Mouse (Mus musculus) monocyte, adult 5-6 weeks (primary cell): Measurements from ENCODE around the gene Chuk. TPM values are rescaled to one million over a fixed set of nuclear protein-coding genes. Genes with fewer than 3 reads are reported as not detected.
"Not testable (repeated sequence)": the region's sequence is repeated elsewhere in the genome, so short reads cannot be mapped to it uniquely, and the experiment has no call there.

Experiments used
- ATAC-seq: fragments of 153-309, 156-312 bp; replicated peaks from 2 replicates; pipeline ENCODE4 v1.8.0; 2017; ENCODE audit warnings: mild to moderate bottlenecking; ENCODE audit not compliant: low TSS enrichment, insufficient number of reproducible peaks, severe bottlenecking, poor library complexity, low FRiP score
- total RNA-seq: library from RNA; stranded (forward); fragments of 200-1000, 200-491, 200-594 nt; gene quantifications from 3 replicates; pipeline ENCODE4 v1.2.3, GENCODE M21; 2017

Chuk gene
- total RNA-seq: 156 to 180 TPM (median 161 TPM) in 3 replicates

DNA sequence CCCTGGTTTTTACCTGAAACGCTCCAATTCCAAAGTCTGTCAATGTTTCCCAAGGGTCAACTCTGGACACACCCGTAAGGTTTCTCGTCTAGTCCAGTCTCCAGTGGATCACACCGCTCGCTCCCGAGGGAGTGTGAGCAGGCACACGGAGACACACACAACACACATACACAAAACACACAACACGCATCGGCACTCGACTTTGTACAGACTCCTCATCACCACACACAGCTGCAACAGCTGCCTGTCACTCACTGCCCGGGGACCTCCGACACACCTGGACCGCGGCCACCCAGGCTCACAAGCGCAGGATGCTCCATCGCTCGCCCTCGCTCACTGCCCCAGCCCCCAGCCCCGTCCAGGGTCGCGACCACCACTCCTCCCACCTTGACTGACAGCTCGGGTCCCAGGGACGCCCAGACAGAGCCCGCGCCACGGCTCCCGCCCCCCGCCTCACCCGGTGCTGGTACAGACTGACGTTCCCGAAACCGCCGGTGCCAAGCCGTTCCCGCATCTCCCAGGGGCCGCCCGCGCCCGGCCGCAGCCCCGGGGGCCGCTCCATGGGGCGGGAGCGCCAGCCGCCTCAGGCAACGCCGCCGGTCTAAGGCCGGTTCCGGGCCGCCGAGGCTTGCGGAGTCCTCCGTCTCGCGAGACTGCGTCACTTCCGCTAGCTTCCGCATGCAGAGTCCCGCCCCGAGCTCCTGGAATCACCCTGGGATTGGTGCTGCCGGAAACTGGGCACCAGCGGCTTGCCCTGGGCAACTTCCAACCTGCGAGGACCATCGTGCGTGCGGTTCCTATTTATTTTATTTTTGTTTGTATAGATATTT is at the start of gene Chuk:
Gene Chuk (minus strand): TSS at position 650 of the 830 bp plus-strand sequence.
- ATAC-seq: peak; percentile 96

DNA sequence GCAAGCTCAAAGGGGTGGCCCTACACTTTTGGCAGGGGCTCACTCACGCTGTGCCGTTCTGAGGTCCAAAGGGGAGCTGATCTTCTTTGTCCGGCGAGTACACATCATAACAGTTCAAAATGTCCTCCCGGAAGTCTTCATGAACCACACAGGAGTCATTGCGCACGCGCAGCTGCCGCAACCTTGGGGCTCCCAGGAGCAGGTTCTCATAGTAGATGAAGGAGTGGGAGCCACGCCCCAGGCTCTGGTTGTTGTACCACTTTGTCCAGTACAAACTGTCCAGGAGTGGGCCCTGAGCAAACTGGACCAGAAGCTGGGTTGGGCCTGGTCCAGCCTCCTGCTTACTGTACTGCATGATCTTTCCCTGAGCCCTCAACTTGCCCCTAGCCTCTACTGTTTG is 49.7 kb upstream of the Chuk start:
- no peak for ATAC-seq

DNA sequence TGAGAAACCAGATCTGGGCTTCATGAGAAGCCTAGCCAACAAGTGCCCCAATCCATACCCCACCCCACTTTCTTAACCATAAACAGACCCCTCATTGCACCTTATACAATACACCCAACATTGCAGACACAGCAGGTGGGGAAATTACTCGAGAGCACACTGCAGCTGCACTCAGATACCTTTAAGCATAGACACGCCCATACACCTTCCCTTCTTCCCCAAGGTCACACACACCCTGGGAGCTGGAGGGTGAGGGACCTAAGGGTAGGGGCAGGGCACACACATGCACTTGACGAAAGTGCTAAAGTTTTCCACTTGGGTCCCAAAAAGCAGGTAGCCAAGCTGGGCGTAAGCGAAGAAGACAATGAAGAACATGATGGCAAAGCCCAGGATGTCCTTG is 46.5 kb upstream of the Chuk start:
- ATAC-seq: no peak

DNA sequence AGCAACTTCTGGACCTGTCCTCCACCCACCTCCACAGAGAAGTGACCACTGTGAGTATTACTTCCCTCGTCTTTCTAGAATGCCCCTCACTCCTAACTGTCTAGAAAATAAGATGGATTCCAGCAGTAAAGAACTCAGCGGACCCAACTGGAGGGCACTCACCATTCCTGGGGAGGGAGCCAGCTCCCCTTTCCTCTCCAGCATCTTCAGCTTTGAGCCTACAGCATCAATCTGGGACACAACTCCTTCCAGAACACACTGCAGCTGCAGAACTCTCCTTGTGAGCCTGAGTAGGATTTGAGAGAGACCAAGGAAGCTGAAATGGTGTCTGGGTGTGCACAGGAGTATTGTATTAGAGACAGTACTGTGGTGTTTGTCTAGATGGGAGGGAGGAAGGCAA is 41.7 kb upstream of the Chuk start:
- ATAC-seq: no peak

DNA sequence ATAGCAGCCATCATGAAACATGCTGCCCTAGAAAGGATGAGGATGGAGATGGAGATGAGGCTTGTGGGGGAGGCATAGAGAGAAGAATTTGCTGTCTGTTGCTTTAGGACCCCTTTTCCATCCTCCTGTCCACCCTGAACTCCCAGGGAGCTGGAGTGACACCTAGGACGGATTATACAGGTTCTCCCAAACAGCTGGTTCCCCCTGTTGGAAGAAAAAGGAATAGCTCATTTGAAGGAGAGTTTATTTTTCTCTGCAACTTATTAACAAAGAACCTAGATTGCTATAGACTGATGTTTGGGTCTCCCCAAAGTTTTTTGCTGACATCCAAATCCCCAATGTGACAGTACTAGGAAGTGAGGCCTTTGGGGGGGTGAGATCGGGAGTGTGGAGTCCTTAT is 41.1 kb upstream of the Chuk start:
- no peak for ATAC-seq

DNA sequence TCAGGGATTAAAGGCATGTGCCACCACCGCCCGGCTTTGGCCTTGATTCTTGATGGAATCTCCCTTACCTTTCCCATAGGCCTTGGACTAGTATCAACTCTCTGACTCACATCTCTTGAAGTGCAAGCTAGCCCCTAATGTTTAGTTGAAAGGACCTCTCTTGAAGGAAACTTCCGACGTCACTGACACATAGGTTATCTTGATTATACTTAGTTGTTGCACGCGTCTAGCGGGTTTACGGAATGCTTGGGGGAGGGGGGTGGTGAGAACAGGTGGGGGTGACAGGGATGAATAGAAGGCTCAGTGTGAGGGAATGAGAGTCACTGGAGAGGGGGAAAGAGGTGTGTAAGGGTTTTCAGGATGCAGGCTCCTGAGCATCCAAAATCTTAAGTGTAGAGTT is 39.7 kb upstream of the Chuk start:
- no peak for ATAC-seq

DNA sequence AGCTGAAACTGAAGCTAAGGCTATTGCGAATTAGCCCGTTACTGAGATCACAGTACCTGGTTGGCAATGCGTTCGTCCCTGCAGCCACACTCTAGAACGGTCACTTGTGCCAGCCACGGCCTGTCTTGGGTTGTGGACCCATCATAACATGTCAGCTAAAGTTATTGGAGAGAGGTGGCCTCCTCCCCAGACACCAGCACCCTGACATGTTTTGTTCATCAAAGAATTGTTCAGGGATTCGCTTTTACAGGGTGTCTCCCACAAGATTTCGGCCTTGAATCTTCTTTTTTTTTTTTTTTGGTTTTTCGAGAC is 39.2 kb upstream of the Chuk start:
- 0 out of 2 replicates have a peak, but pooled peaks have one; percentile 3 for ATAC-seq

DNA sequence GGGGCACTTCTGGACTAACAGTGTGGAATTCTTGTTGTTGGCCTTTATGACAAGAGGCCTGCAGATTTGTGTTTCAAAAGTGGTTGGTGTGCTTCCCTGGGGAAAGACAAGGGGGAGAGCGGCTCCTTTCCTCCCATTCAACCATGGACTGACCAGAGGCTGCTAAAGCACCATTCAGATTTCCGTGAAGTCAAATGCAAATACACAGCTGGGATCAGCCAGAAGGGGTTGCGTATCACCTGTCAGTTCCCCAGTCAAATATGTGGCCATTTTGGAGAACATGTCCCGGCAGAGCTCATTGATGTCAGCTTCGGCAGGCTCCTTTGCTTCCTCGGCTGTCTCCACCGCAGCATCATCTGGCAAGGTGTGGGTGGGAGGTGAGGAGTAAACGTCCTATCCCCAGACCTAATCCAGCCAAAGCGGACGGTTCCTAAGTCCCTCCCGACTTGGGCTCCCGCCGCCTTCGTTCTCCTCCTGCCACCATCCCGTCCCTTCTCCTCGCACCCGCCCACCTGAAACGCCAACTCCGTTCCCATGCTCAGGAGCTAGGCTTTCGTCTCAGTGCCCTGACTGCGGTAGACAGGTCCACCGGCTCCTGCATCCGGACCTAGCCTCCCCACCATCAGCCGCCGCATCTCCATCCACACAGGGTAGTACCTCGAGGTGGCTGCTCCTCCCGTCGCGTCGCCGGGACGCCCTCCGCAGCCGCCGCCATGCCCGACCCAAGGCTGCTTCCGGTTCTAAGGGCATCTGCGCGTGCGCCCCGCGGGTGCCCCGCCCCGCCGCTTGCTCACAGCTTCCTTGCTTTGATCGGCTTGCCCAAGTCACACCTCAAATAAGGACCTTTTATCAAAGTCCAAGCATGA is 38.7 kb upstream of the Chuk start, which contains the start of gene Bloc1s2:
Gene Bloc1s2 (minus strand): TSS at position 745 of the 866 bp plus-strand sequence.
- ATAC-seq: peak; percentile 54

DNA sequence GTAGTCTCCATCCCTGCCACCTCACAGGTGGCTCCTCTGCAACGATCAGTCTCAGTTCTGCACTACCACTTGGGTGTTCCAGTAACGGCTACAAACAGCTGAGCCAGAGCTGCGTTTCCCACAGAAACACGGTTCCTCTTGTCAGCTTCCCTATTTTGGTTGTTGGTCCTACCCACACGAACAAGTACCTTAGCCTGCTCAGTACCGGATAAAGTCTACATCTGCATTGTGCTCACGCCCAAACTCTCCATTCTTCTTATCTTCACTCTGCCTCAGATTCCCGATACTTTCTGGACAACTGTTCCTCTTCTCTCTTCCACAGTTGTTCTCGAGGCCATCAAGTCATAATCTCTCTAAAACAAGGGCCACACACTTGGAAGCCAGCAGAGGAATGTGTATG is 37.1 kb upstream of the Chuk start:
- ATAC-seq: peak; percentile 66

DNA sequence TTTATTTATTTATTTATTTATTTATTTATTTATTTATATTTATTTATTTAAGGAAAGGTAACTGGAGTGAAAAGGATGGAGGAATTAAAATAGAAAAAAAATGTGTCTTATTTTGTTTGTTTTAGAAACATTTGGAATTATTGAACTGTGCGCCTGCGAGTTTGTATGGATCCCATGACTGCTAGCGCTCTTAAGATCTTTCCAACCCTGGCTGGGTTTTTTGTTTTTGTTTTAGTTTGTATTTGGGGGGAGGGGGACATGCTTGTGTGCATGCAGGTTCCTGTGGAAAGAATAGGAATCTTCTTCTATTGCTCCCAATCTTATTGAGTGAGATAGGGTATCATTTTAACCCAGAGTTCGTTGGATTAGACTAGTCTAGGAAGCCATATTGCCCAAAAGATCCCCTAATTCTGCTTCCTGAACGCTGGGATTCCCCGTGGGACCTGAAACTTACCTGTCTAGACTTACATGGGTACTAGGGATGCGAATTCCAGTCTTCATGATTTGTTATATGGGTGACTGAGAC is 28.7 kb upstream of the Chuk start:
- no peak for ATAC-seq

DNA sequence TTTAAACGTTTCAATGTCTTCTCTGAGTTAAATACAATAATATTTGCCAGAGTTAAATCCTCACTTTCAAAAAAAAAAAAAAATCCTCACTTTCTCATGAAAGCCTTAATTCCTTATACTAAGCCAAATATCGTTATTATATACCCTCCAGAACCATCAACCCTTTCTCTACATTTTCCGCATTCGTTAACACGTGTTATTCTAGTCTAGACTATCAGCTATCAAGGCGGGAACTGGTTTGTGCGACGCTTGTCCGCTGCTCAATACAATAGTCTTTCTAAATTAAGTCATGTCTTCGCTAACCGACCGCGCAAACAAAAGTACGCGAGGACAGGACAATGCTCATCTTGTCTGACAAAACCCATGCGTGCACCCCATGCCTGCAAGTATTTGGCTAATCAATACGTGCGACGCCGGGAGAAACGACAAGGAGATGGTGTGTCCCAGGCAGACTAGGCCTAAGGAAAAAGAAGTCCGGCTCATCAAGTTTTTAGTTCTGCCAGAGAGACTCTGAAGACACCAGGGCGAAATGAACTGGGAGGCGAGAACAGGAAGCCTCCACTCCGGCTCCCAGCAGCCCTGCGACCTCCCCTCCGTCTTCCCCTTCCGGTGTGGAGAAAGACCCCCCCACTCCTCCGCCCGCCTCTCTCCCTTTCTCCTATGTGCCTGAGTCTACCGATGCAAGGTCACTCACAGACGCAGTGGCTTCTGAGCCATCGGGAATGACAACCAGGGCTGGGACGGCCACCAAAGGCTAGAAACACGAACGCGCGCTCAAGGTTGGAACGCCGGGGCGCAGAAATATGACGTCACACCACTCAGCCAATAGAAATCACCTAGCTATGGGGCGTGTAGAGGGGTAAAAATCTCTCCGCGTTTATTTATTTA is 28.0 kb upstream of the Chuk start, which contains the start of gene Cwf19l1:
Gene Cwf19l1 (minus strand): TSS at position 805 of the 888 bp plus-strand sequence.
- peak; percentile 82 for ATAC-seq

DNA sequence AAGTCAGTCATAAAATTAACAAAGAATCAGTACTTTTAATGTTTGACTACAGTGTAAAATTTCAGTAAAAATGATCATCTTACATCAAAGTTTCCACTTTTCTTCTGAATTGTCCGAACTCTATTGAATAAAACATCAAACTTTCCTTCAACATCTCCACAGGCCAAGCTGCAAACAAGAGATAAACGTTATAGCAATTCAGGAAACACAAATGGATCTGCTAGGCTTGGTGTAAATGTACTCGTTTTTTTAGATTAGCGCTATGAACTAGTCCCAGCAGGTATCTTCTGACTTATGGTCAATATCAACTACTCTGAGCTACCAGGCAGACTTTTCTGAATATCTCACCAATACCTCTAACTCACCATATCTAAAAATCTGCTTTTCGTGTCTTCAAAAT is 25.6 kb upstream of the Chuk start:
- ATAC-seq: no peak

DNA sequence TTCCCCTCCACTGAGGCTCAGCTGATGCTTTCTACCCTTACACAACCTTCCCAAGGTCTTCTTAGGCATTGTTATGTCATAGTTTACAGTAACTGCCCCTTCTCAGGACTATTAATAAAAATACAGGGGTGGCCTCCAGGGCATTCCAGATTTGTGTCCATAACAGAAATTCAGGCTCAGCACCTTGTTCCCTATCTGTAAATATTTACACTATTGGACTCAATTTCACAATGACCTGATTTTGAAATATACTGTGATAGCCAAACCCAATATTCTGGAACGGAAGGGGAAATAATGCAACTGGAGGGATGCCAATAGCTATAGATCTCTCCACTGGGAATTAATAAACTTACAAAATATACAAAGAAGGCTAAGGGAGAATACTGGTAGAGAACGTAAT is 21.3 kb upstream of the Chuk start:
- no peak for ATAC-seq

DNA sequence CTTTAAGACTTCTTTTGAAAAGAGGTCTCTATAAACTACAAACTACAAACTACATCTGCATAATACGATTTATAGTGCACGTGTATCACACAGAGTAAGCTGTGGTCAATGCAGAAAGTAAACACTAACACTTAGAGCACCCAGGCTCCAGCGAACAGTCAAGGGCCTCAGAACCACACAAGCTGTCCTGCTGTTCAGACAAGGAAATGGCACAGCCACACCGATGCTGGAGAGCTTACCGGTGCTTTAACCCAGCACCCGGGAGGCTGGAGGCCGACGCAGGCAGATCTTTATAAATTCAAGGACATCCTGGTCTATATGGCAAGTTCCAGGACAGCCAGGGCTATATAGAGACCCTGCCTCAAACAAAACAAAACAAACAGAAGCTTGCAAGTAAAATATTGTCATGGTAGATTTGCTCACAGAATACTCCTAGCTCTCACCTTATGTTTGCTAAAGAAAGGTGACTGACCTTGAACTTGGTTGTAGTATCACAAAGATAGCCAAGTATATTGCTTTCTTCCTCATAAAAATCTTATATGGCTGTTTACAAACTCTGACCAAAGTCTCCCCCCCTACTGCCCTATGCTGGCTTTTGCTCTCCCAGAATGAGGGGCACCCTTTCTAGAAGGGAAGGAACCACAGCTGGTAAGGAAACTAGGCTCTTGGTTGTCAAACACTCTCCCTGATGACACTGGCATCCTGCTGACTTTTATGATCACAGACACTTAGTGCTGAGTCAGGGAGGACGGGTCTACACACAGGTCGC is 20.6 kb upstream of the Chuk start:
- ATAC-seq: no peak

DNA sequence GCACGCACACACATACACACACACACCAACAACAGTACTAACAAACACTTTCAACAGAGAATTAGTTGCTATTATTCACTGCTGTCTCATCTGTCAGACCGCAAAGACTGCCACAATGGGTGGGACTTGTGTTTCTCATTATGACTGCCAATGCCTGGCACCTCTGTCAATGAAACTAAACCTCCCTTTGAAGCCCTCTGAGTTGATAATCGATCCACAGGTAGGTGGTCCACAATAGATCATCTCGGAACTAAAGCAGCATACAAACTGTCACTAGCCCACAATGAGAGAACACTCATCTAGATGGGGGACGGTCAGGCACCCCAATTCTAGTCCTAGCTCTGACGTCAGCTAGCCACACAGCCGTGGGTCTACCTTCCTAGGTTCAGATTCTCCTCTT is 13.9 kb upstream of the Chuk start:
- ATAC-seq: no peak

DNA sequence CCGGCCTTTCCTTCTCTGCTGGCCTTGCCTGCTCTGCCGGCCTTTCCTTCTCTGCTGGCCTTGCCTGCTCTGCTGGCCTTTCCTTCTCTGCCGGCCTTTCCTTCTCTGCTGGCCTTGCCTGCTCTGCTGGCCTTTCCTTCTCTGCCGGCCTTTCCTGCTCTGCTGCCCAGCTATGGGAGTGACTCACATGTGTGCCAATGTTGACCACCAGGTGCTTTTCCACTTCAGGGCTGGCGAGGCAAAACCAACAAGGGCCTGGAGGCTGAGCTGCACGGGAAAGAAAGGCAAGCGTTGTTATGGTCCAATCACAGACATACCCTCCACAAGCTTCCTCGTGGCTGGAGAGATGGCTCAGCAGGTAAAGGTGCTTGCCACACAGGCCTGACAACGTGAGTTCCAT is 13.4 kb upstream of the Chuk start:
- ATAC-seq: not testable (repeated sequence)

DNA sequence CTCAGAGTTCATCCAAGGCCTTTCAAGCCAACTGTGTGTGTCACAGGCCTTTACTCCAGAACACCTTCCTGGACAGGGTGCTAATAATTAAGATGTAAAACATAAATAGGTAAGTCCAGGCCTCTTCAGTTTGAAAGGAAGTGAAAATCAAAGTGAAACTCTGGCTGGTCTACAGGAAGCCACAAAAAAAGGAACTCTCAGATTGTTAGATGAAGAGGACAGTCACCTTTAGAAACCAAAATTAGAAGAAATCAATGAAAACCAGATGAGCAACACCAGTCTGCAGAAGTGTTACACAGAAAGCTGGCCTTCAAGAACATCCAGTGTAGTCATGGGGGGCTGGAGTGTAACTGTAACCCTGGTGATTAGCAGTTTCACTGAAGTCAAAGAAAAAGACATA is 10.5 kb upstream of the Chuk start:
- 0 out of 2 replicates have a peak, but pooled peaks have one; percentile 29 for ATAC-seq

DNA sequence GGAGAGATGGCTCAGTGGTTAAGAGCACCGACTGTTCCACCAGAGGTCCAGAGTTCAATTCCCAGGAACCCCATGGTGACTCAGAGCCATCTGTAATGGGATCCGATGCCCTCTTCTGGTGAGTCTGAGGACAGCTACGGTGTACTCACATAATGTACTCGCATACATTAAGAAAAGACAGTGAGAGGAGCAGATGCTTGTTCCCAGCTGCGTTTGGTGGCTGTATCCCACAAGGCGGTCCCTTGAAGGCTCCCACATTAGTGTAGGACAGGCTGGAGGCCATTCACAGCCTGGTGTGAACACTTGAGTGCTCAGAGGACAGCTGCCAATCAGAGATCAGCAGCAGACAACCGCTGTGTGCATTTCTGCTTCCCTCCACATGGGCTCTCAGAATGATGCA is 4.4 kb upstream of the Chuk start:
- no peak for ATAC-seq
